Mouse (Mus musculus): Measurements from ENCODE around the gene Sdk2.

DNA sequence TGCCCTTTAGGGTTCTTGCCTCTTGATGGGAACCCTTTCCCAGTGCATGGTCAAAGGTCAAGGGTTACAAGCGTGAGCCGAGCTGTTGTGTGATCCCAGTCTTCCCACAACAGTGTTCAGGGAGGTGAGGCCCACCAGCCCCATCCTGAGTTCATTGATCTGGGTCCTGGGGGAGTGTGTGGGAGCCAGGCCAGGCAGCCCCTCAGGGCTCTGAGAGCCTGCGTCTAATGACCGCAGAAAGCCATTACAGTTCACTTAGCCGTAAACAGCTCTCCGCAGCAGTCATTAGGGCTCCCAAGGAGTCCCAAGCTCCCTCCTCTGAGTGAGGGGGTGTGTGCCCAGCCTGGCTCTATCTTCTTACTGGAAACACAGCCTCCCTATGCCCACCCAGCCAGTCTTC, 66.8 kb downstream of the Sdk2 start:
- TF ChIP-seq USF2 (conservative IDR thresholded peaks at IDR 0.05; ENCODE audit: low read depth, low read length) (no peak), MAFK (IDR thresholded peaks at IDR 0.05; ENCODE audit: insufficient replicate concordance, low read length) (no peak), E2F4 (IDR thresholded peaks at IDR 0.05; ENCODE audit: insufficient replicate concordance, low read depth, low read length) (no peak), BHLHE40 (IDR thresholded peaks at IDR 0.05; ENCODE audit: low read depth, low read length) (no peak), CTCF (conservative IDR thresholded peaks at IDR 0.05 in 1 of 2, IDR thresholded peaks at IDR 0.05 in 1 of 2; ENCODE audit: low read depth in 2 of 2, low read length in 2 of 2) (no peak), USF1 (IDR thresholded peaks at IDR 0.05; ENCODE audit: low read depth, low read length) (no peak), EP300 (IDR thresholded peaks at IDR 0.05; ENCODE audit: low read length) (no peak), RCOR1 (conservative IDR thresholded peaks at IDR 0.05; ENCODE audit: low read depth, low read length) (no peak), POLR2A (IDR thresholded peaks at IDR 0.05; ENCODE audit: low read depth, low read length) (no peak)

Data from CH12.LX (cell line).